ENCODE assay signal across 24 mouse cellular contexts in genomic region chr14:76431918-76432317, GRCm38 (mm10).
"Had no signal": no experiment of that assay in that cellular context is flagged by ENCODE, and none has a peak within 500 bp of the region (broad histone marks: within the 10 kb centered on the region; RNA-seq: fewer than 3 reads in every experiment).

No protein-coding gene starts in this region.

- H3K27ac ChIP-seq: kidney, embryonic 15.5 days; limb, embryonic 10.5 days; limb, embryonic 13.5 days; liver, embryonic 12.5 days; liver, embryonic 15.5 days; lung, embryonic 15.5 days; midbrain, embryonic 10.5 days; midbrain, embryonic 13.5 days; neural tube, embryonic 13.5 days had no signal

- H3K27me3 ChIP-seq: kidney, embryonic 15.5 days; limb, embryonic 13.5 days; liver, embryonic 12.5 days; liver, embryonic 15.5 days; lung, embryonic 15.5 days; megakaryocyte, embryonic 14.5 days; midbrain, embryonic 13.5 days; neural tube, embryonic 13.5 days had no signal

- H3K9me3 ChIP-seq: kidney, embryonic 15.5 days; limb, embryonic 10.5 days; limb, embryonic 13.5 days; liver, embryonic 12.5 days; liver, embryonic 15.5 days; lung, embryonic 15.5 days; megakaryocyte, embryonic 14.5 days; midbrain, embryonic 10.5 days; midbrain, embryonic 13.5 days; neural tube, embryonic 13.5 days had no signal

- H3K36me3 ChIP-seq: liver, embryonic 12.5 days; liver, embryonic 15.5 days had no signal

- DNase-seq: kidney, adult 8-10 months; kidney, postnatal 14 days; kidney, postnatal 4 days; liver; lung, adult 18-20 months; lung, postnatal 10 days; lung, postnatal 36 days; retina, postnatal 1 day; right cerebral cortex, postnatal 25 days; spleen, adult 18-20 months; thymus, adult 18-20 months; thymus, postnatal 36 days had no signal

- H3K4me3 ChIP-seq: kidney, embryonic 15.5 days; limb, embryonic 10.5 days; limb, embryonic 13.5 days; liver, embryonic 12.5 days; liver, embryonic 15.5 days; lung, embryonic 15.5 days; megakaryocyte, embryonic 14.5 days; midbrain, embryonic 10.5 days; midbrain, embryonic 13.5 days; myocyte; neural tube, embryonic 13.5 days had no signal

- ATAC-seq: liver, embryonic 12.5 days; midbrain, embryonic 13.5 days; midbrain, embryonic 16.5 days had no signal

- H3K9ac ChIP-seq: kidney, embryonic 15.5 days; limb, embryonic 13.5 days; liver, embryonic 12.5 days; liver, embryonic 15.5 days; lung, embryonic 15.5 days; midbrain, embryonic 13.5 days; neural tube, embryonic 13.5 days had no signal

- H3K4me1 ChIP-seq: kidney, embryonic 15.5 days; limb, embryonic 10.5 days; limb, embryonic 13.5 days; liver, embryonic 15.5 days; lung, embryonic 15.5 days; midbrain, embryonic 10.5 days had no signal

- H3K4me2 ChIP-seq: kidney, embryonic 15.5 days; limb, embryonic 13.5 days; liver, embryonic 12.5 days; liver, embryonic 15.5 days; lung, embryonic 15.5 days; midbrain, embryonic 13.5 days; neural tube, embryonic 13.5 days had no signal
